Mouse (Mus musculus) liver, embryonic 14.5 days (tissue): ENCODE data around the gene H6pd.

Experiments
- CTCF ChIP-seq: IDR thresholded peaks from 2 replicates; pipeline ENCODE4 v1.5.1; 2016; ENCODE audit warnings: antibody characterized with exemption, low read depth, control low read depth
- EP300 ChIP-seq: IDR thresholded peaks from 2 replicates; pipeline ENCODE4 v1.6.1; 2016; ENCODE audit warnings: antibody characterized with exemption, low read depth

GRCm38 (mm10) chr4:150051514-150051913 lies 42.7 kb upstream of the H6pd start:
- TF ChIP-seq CTCF, result no peak
- TF ChIP-seq EP300, result no peak
